Mouse (Mus musculus): ENCODE data around the gene Rfc2. TPM values are rescaled to one million over a fixed set of nuclear protein-coding genes. Genes with fewer than 3 reads are reported as not detected.
"Not testable (repeated sequence)": the region's sequence is repeated elsewhere in the genome, so short reads cannot be mapped to it uniquely, and the experiment has no call there.

The Rfc2 gene
- total and polyA plus RNA-seq, 2 experiments from 2014 or later, result 58.1 to 155 TPM

DNA sequence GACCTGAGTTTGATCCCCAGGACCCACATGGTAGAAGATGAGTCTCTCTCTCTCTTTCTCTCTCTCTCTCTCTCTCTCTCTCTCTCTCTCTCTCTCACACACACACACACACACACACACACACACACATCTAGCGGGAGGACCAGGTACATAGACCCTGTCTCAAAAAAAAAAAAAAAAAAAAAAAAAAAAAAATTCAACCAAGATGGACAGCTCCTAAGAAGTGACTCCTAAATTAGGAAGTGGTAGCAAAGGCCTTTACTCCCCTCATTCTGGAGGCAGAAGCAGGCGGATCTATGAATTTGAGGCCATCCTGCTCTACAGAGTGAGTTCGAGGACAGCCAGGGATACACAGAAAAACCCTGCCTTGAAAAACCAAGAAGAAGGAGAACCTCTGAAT lies 59.2 kb downstream of the Rfc2 start:
- 93% methylated on average over 3 of the region's 3 CpGs for WGBS
- ATAC-seq (ENCODE audit: low FRiP score) (no peak), DNase-seq (ENCODE audit: low spot score) (no peak)

DNA sequence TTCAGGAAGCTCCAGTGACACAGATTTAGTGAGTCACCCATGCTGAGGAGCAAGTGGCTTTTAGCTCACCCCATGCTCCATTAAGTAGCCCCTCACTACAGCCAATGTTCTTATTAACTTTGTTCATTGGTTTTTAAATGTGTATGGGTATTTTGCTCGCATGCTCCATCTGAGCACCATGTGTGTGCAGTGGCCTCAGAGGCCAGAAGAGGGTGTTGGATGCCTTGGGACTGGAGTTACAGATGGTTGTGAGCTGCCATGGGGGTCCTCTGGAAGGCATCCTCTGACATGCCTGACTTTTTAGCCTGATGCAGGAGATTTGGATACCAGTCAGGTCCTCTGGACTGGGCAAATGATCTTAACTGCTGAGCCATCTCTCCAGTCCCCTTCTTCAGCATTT lies 63.0 kb downstream of the Rfc2 start:
- WGBS, result 74% methylated on average over 1 of the region's 1 CpGs
- Histone ChIP-seq H3K4me2 (ENCODE audit: low read depth, low read length, poor library complexity, severe bottlenecking) (no peak overlapping the region), H3K27ac (ENCODE audit: low read depth, low read length) (no peak overlapping the region), H3K36me3 (ENCODE audit: insufficient read depth, low read length) (no peaks in the 10 kb centered on the region), H3K9me3 (ENCODE audit: low read length) (no peaks in the 10 kb centered on the region), H3K4me1 (ENCODE audit: insufficient read depth, low read length) (no peaks in the 10 kb centered on the region), H3K27me3 (ENCODE audit: insufficient read depth, low read length) (no peaks in the 10 kb centered on the region), H3K9ac (replicated peaks; ENCODE audit: low read length, poor library complexity, severe bottlenecking) (no peak overlapping the region), H3K4me3 (ENCODE audit: low read depth, low read length) (no peak overlapping the region)
- no peak for ATAC-seq (ENCODE audit: low FRiP score)
- TF ChIP-seq CTCF (IDR thresholded peaks at IDR 0.05), result 0 out of 2 replicates have a peak, but pooled peaks have one; percentile 26
- DNase-seq (ENCODE audit: low spot score), result no peak

More for the DNA sequence above, 59.2 kb downstream of the Rfc2 start:
- H3K27ac ChIP-seq (ENCODE audit: low read depth, low read length), result no peak overlapping the region
- H3K4me1 ChIP-seq (ENCODE audit: insufficient read depth, low read length), result peaks cover 6% of the 10 kb centered on the region; the same call in 1 of the 2 replicates
- no peaks in the 10 kb centered on the region for H3K9me3 ChIP-seq (ENCODE audit: low read length)
- H3K4me3 ChIP-seq (ENCODE audit: low read depth, low read length), result no peak overlapping the region
- no peak for TF ChIP-seq CTCF (IDR thresholded peaks at IDR 0.05)
- no peak overlapping the region for H3K4me2 ChIP-seq (ENCODE audit: low read depth, low read length, poor library complexity, severe bottlenecking)
- H3K9ac ChIP-seq (replicated peaks; ENCODE audit: low read length, poor library complexity, severe bottlenecking), result no peak overlapping the region
- H3K36me3 ChIP-seq (ENCODE audit: insufficient read depth, low read length), result peaks cover 2% of the 10 kb centered on the region; the same call in 1 of the 2 replicates
- H3K27me3 ChIP-seq (ENCODE audit: insufficient read depth, low read length), result no peaks in the 10 kb centered on the region

DNA sequence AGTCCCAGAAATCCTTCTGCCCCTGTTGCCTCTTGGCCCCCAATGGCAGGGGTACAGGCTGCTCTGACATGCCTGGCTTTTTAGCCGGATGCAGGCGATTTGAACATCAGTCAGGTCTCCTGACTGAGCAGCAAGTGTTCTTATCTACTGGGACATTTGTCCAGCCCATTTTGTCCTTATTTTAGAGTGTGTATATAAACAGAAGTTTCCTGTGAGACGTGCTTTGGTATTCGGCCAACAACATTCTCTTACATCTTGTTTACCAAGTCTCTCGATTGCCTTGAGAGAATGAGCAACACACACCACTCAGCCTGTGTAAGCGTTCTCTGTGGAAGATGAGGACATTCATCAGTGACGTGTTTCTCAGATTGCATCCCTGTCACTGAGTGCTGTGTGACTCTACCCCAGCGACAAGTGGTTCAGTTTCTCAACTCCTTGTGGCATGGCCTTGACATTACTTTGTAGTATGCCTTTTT lies 63.5 kb downstream of the Rfc2 start:
- no peak for ATAC-seq (ENCODE audit: low FRiP score)
- H3K27ac ChIP-seq (ENCODE audit: low read depth, low read length), result no peak overlapping the region

DNA sequence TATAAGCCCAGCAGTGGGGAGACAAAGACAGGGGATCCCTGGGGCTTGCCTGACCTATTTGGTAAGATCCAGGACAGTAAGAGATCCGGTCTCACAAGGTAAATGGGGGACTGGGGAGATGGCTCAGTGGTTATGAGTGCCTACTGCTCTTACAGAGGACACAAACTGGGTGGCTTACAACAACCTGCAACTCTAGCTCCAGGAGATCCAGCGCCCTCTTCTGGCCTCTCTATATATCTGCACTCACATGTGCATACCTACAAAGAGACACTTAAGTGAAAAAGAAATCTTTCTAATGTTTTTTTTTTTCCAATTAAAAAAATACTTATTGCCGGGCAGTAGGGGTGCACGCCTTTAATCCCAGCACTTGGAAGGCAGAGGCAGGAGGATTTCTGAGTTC lies 65.3 kb downstream of the Rfc2 start:
- H3K36me3 ChIP-seq (ENCODE audit: insufficient read depth, low read length), result no peaks in the 10 kb centered on the region
- TF ChIP-seq CTCF (IDR thresholded peaks at IDR 0.05), result no peak
- no peaks in the 10 kb centered on the region for H3K27me3 ChIP-seq (ENCODE audit: insufficient read depth, low read length)
- no peak overlapping the region for H3K4me2 ChIP-seq (ENCODE audit: low read depth, low read length, poor library complexity, severe bottlenecking)
- 70% methylated on average over 4 of the region's 4 CpGs for WGBS
- no peak overlapping the region for H3K27ac ChIP-seq (ENCODE audit: low read depth, low read length)
- no peaks in the 10 kb centered on the region for H3K4me1 ChIP-seq (ENCODE audit: insufficient read depth, low read length)
- no peak overlapping the region for H3K4me3 ChIP-seq (ENCODE audit: low read depth, low read length)
- DNase-seq (ENCODE audit: low spot score) (no peak), ATAC-seq (ENCODE audit: low FRiP score) (no peak)
- H3K9ac ChIP-seq (replicated peaks; ENCODE audit: low read length, poor library complexity, severe bottlenecking), result no peak overlapping the region
- no peaks in the 10 kb centered on the region for H3K9me3 ChIP-seq (ENCODE audit: low read length)

More for the DNA sequence above, 63.5 kb downstream of the Rfc2 start:
- no peaks in the 10 kb centered on the region for H3K4me1 ChIP-seq (ENCODE audit: insufficient read depth, low read length)
- no peak for TF ChIP-seq CTCF (IDR thresholded peaks at IDR 0.05)
- H3K4me2 ChIP-seq (ENCODE audit: low read depth, low read length, poor library complexity, severe bottlenecking), result no peak overlapping the region
- H3K9ac ChIP-seq (replicated peaks; ENCODE audit: low read length, poor library complexity, severe bottlenecking), result no peak overlapping the region
- peak; percentile 19 for DNase-seq (ENCODE audit: low spot score)
- WGBS, result 76% methylated on average over 8 of the region's 8 CpGs
- no peaks in the 10 kb centered on the region for H3K27me3 ChIP-seq (ENCODE audit: insufficient read depth, low read length)
- no peaks in the 10 kb centered on the region for H3K36me3 ChIP-seq (ENCODE audit: insufficient read depth, low read length)
- no peak overlapping the region for H3K4me3 ChIP-seq (ENCODE audit: low read depth, low read length)
- no peaks in the 10 kb centered on the region for H3K9me3 ChIP-seq (ENCODE audit: low read length)

DNA sequence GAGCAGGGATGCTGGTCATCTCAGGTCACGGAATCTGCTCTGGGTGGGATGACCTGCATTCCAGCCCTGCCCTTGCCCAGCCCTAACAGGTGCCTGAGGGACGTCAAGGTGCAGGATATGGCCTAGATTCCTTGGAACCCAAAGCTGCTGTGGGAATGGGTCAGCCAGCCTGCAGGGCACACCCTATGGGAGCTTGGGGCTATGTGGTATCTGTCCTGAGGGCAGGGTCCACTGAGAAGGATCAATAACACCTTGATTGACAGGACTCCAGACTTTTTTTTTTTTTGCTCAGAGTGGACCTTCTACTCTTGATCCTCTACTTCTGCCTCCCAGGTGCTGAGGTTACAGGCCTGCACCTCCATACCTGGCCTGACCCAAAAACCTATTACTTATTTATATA lies 66.2 kb downstream of the Rfc2 start:
- Histone ChIP-seq H3K4me1 (ENCODE audit: insufficient read depth, low read length) (no peaks in the 10 kb centered on the region), H3K4me3 (ENCODE audit: low read depth, low read length) (no peak overlapping the region), H3K27me3 (ENCODE audit: insufficient read depth, low read length) (no peaks in the 10 kb centered on the region), H3K4me2 (ENCODE audit: low read depth, low read length, poor library complexity, severe bottlenecking) (no peak overlapping the region), H3K27ac (ENCODE audit: low read depth, low read length) (no peak overlapping the region), H3K9ac (replicated peaks; ENCODE audit: low read length, poor library complexity, severe bottlenecking) (no peak overlapping the region), H3K36me3 (ENCODE audit: insufficient read depth, low read length) (no peaks in the 10 kb centered on the region), H3K9me3 (ENCODE audit: low read length) (no peaks in the 10 kb centered on the region)
- DNase-seq (ENCODE audit: low spot score) (no peak), ATAC-seq (ENCODE audit: low FRiP score) (no peak)
- no peak for TF ChIP-seq CTCF (IDR thresholded peaks at IDR 0.05)
- 72% methylated on average over 2 of the region's 2 CpGs for WGBS

DNA sequence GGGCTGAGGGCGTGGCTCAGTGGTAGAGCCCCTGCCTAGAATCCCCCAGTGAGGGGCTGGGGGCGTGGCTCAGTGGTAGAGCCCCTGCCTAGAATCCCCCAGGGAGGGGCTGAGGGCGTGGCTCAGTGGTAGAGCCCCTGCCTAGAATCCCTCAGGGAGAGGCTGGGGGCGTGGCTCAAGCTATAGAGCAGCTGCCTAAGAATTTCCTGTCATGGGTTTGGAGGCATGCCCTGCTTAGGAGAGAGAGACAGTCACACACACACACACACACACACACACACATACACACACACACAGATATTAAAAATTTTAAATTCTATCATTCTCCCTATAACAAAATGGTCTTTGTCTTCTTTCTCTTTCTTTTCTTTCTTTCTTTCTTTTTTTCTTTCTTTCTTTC lies 67.8 kb downstream of the Rfc2 start:
- H3K9ac ChIP-seq (replicated peaks; ENCODE audit: low read length, poor library complexity, severe bottlenecking); ATAC-seq (ENCODE audit: low FRiP score); DNase-seq (ENCODE audit: low spot score); H3K4me2 ChIP-seq (ENCODE audit: low read depth, low read length, poor library complexity, severe bottlenecking); H3K27me3 ChIP-seq (ENCODE audit: insufficient read depth, low read length); H3K4me3 ChIP-seq (ENCODE audit: low read depth, low read length); H3K27ac ChIP-seq (ENCODE audit: low read depth, low read length); H3K4me1 ChIP-seq (ENCODE audit: insufficient read depth, low read length); H3K9me3 ChIP-seq (ENCODE audit: low read length); H3K36me3 ChIP-seq (ENCODE audit: insufficient read depth, low read length): not testable (repeated sequence)
- 81% methylated on average over 3 of the region's 4 CpGs for WGBS
